Mouse (Mus musculus) layer of hippocampus, adult 2 months (tissue): Measurements from ENCODE around the gene Gigyf1. TPM values are rescaled to one million over a fixed set of nuclear protein-coding genes. Genes with fewer than 3 reads are reported as not detected.

Experiments used
- DNase-seq, 2 experiments: peaks; one replicate each; pipeline ENCODE4 v3.0.0; 2022; ENCODE audit warnings: low spot score in 2 of 2
- H3K27ac ChIP-seq: fragments of 200-600 bp; 2 replicates; pipeline ENCODE4 v1.8.1; 2022
- H3K4me3 ChIP-seq: fragments of 200-600 bp; 2 replicates; pipeline ENCODE4 v1.8.1; 2022; ENCODE audit warnings: mild to moderate bottlenecking
- CTCF ChIP-seq: fragments of 200-600 bp; conservative IDR thresholded peaks from 2 replicates; pipeline ENCODE4 v1.8.1; 2022; ENCODE audit warnings: antibody characterized with exemption, mild to moderate bottlenecking, moderate library complexity
- total RNA-seq, 2 experiments: library from RNA; stranded (reverse); gene quantifications; 2 replicates each; pipeline ENCODE4 v1.2.3; 2021

The Gigyf1 gene
- total RNA-seq, 2 experiments from 2014 or later: 61.9 to 63.5 TPM

DNA sequence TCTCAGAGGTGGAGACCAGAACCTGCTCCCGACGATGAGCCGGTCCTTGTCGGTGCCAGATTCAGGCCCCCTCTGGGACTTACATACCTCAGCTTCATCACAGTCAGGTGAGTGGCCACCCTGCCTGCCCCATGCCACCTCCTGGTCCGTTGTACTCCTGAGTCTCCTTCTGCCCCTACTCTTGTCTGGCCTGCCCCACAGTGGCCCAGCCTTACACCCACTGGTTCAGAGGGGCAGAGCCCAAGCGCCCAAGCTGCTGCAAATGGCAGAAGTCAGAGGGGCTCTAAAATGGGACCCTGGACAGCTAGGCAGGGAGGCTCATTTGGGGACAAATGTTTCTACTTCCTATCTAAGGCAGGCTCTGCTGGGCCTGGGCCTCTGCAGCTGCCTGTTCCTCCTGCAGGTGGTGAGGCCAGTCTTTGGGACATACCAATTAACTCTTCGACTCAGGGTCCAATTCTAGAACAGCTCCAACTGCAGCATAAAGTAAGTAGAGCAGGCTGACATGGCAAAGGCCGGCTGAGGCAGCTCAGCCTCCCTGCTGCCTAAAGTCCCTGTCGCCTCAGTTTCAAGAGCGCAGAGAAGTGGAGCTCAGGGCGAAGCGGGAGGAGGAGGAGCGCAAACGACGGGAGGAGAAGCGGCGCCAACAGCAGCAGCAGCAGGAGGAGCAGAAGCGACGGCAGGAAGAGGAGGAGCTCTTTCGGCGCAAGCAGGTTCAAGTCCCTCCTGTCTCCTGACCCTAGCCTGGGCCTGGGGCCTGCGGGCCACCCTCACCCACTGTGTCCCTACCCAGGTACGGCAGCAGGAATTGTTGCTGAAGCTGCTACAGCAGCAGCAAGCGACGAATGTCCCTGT, 5.3 kb downstream of the Gigyf1 start:
- Histone ChIP-seq H3K27ac (peak overlapping the region; percentile 51; the same call in 1 of the 2 replicates), H3K4me3 (no peak overlapping the region)
- TF ChIP-seq CTCF: no peak
- no peak for DNase-seq

DNA sequence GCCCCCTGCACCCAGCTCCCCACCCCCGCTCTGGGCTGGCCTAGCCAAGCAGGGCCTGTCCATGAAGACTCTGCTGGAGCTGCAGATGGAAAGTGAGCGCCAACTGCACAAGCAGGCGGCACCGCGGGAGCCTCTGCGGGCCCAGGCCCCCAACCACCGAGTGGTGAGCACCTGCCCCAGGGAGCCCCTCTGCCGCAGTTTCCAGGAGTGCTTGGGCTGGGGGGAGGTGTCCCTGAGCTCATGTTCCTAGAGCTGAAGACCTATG, 5.8 kb downstream of the Gigyf1 start:
- no peak for TF ChIP-seq CTCF
- Histone ChIP-seq H3K27ac (peak overlapping the region; percentile 51; the same call in 1 of the 2 replicates), H3K4me3 (no peak overlapping the region)
- no peak for DNase-seq

DNA sequence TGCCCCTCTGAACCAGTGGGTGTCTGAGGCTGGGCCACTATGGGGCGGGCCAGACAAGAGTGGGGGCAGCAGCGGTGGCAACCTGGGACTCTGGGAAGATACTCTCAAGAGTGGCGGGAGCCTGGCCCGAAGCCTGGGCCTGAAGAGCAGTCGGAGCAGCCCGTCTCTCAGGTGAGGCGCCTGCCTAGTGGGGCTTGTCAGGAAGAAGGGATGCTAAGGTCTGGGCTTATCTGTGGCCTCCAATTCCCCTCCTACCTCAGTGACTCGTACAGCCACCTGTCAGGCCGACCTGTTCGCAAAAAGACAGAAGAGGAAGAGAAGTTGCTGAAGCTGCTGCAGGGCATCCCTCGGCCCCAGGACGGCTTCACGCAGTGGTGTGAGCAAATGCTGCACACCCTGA, 6.3 kb downstream of the Gigyf1 start:
- H3K27ac ChIP-seq: peak overlapping the region; percentile 51; the same call in 1 of the 2 replicates
- DNase-seq: no peak
- no peak for TF ChIP-seq CTCF
- no peak overlapping the region for H3K4me3 ChIP-seq

DNA sequence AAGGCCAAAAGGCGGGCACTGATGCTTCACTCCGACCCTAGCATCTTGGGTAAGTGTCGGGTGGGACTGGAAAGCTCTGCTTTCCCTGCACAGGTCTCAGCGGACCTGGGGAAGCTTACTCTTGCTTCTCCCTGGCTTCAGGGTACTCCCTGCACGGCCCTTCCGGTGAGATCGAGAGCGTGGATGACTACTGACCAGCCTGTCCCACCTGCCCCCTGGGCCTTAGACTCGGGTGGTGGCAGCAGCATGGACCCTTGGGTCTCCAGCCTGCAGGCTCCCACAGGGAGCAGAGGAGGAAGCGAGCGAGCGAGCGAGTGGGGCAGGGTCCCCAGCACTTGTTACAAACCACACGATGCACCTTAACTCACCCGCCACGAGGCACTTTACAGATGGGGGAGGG, 7.2 kb downstream of the Gigyf1 start:
- peak overlapping the region; percentile 53 for H3K27ac ChIP-seq
- no peak overlapping the region for H3K4me3 ChIP-seq
- no peak for DNase-seq
- no peak for TF ChIP-seq CTCF

DNA sequence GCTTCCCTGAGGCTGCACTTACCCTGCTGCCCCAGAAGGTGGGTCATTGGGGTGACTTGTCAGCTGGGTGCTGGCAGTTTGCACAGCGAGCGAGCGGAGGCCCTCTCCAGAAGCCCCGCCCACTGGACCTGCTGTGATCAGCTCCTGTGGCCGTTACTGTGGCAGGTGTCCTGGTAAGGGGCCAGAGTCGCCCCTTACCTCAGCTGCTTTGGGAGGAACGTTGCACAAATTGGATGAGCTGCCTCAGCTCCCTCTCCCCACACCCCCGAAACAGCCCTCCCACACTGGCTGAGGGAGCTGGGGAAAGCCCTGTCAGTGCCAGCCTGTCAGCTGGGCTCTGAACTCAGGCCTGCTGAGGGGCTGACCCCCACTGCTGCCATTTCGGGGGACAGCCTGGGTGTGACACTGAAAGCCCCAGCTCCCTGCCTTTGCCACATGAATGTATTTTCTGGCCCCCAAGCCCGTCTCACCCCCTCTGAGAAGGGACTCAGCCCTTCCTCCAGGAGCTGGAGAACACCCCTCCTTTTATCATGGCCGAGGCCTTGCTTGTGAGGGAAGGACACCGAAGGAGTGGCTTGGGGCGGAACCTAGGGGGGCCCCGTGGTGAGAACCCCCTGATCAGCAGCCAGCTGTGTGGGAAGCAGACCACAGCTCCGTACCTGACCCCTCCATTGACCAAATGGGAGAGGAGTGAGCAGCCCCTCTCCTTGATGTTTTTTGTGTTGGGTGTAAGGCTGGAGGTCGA, 8.0 kb downstream of the Gigyf1 start:
- DNase-seq: no peak
- TF ChIP-seq CTCF: peak; percentile 44
- Histone ChIP-seq H3K27ac (peak overlapping the region; percentile 81), H3K4me3 (no peak overlapping the region)

DNA sequence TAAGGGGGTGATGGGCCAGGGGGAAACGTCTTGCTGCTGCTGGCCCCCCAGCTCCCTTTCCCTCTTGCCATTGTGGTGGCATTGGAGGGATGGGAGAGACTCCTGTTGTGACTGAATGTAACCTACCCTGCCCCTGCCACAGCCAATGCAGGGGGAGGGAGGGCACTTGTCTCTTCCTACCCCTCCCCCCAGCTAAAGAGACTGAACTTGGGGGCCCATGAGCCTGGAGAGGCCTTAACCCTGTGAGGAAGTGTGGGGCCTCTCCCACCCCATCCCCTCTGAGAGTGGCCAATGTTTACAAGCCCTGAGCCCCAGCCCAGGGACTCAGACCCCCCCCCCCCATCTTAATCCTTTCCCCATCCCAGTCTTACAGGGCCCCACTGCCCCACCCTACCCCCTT, 9.1 kb downstream of the Gigyf1 start:
- no peak for TF ChIP-seq CTCF
- H3K27ac ChIP-seq: peak overlapping the region; percentile 29; the same call in 1 of the 2 replicates
- no peak for DNase-seq
- no peak overlapping the region for H3K4me3 ChIP-seq

DNA sequence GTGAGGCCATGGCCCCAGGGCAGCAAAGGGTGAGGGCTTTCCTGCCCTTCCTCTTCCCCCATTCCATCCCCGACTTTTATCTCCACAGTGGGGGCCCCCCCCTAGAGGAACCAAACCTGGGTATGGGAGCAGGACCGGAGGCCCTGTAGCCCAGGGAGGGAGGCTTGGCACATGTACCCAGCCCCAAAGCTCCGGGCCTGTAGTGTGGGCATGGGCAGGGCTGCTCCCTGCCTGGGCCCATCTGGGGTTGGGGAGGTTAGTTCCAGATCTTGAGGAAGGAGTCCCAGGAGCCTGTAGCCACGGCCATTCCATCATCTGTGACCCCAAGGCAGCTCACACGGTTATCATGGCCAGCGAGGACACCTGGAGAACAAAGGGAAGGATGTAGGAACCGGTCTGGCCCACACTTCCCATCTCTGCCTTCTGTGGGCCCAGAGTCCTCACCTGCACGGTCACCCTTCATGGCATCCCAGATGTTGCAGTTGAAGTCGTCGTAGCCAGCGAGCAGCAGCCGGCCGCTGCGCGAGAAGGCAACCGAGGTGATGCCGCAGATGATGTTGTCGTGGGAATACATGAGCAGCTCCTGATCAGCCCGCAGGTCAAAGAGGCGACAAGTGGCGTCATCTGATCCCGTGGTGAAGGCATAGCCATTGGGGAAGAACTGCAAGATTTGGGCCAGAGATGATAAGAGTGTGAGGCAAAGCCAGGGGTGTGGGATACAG, 10.1 kb downstream of the Gigyf1 start:
- no peak for TF ChIP-seq CTCF
- DNase-seq: no peak
- Histone ChIP-seq H3K4me3 (no peak overlapping the region), H3K27ac (peak overlapping the region; percentile 100; the same call in 1 of the 2 replicates)

DNA sequence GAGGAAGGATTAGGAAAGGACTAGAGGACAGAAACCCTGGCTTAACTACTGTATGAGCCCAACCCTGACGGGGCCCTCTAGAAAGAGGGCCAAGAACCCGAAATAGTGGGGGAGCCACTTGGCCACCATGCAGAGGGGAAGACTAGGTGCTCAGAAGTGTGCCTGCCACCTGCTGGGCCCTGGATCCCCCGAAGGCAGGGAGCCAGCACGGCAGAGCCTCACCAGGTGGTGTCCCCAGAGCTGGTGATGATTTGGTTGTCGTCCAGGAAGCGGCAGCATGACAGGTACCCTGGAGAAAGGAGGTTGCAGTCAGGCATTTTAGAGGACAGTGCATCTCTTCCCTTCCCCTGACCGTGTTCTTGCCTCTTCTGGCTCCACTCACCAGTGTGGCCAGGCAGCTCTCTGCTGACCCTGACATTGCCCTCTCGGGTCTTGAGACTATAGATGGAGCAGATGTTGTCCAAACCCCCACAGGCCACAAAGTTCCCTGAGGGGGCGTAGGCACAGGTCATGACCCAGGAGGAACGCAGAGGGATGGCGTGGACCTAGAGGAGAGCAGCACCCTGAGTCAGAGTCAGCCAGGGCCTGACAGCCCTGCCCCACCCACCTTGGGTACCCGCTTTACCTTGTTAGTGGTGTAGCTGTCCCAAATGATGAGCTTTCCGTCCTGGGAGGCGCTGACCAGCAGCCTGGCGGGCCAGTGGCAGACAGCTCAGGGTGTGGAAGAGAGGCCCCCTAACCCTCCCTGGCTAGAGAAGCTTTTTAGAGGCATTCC, 11.1 kb downstream of the Gigyf1 start:
- H3K27ac ChIP-seq: peak overlapping the region; percentile 100
- no peak for TF ChIP-seq CTCF
- DNase-seq: no peak
- H3K4me3 ChIP-seq: no peak overlapping the region; the same call in 1 of the 2 replicates

DNA sequence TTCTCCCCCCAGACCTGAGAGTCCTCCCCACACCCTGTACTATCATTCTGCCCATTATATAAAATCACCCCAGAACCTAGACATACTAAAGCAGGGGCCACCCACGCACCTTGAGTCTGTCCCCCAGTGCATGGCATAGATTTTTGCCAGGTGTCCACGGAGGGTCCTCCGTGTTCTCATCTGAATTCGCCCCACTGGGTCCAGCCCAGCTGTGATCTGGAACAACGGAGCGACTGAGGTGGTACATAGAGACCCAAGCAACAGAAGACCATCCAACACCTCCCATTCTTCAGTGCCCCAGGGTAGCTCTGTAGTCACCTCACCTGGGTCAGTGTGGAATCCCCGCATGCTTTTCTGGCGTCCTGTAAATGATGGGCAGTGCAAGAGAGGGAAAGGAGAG, 11.7 kb downstream of the Gigyf1 start:
- peak overlapping the region; percentile 100 for H3K27ac ChIP-seq
- TF ChIP-seq CTCF: no peak

DNA sequence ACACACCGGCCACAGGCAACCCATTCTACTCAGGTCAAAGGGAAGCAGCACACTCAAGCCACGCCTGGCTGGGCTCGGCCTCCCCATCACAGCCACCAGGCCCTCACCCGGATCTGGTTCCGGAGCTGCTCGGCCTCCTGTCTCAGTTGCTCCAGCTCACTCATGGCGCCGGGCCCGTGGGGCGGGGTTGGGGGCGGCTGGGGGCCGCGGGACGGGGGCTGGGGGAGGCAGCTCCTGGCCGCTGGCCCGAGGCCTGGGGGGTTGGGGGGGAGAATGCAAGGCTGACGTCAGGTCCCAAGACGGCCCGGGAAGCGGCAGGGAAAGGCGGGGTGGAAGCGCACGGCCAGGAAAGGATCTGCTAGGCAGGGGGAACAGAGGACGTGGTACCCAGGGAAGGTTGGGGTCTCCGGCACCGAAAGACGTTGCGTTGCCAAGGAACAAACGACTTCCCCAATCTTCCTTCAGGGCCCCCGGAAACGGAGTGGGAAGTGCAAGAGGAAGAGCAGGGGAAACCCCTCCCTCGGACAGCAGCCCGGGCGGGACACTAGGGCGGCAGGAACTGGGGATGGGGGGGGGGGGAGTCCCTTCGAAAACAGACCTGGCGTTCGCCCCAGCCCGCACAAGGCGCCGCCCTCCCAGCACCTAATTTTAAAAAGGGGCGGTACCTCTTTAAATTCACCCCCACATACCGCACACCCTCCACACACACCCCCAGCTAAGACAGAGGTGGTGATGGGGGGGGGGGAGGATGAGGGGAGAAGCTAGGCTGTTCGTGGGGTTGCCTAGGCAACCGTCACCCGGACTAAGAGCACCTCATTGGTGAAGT, 12.5 kb downstream of the Gigyf1 start:
- TF ChIP-seq CTCF: no peak
- peak overlapping the region; percentile 100 for H3K27ac ChIP-seq
- DNase-seq: peak; percentile 71 to 89
- H3K4me3 ChIP-seq: peak overlapping the region; percentile 95

More for the DNA sequence above, 11.7 kb downstream of the Gigyf1 start:
- H3K4me3 ChIP-seq: peak overlapping the region; percentile 95
- DNase-seq: no peak

DNA sequence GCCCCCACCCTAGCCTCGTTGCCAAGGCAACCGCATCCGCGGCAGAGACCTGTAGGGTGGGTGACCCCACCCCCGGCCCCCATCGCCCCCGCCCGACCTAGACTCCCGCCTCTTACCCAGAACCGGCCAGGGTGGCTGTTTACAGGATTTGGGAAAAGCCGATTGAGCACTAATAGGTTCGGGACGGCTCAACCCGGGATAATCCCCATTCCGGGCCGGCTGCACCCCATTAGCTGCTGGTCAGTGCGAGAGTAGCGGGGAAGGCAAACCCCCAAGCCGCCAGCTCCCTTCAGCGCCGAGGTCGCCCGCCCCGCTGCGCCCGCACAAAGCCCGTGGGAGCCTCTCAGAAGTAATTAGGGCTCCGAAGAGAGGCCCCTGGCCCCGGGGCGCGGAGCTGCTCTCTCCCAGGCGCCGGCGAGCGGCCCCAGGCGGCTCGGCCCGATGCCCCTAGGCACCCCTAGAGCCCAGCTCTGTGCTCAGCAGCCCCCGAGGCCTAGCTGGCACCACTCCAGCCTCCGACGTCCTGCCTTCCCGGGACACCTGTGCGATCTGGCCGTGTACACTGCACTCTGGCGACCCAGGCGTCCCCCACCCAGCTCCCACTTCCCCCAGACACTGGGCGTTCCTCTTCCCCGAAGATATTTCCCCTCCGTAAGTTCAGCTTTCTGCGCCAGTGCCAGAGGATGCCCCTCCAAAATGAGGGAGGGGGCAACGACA, 13.2 kb downstream of the Gigyf1 start:
- Histone ChIP-seq H3K27ac (peak overlapping the region; percentile 100), H3K4me3 (peak overlapping the region; percentile 95)
- TF ChIP-seq CTCF: no peak
- DNase-seq: no peak
